In the genomic region with DNA sequence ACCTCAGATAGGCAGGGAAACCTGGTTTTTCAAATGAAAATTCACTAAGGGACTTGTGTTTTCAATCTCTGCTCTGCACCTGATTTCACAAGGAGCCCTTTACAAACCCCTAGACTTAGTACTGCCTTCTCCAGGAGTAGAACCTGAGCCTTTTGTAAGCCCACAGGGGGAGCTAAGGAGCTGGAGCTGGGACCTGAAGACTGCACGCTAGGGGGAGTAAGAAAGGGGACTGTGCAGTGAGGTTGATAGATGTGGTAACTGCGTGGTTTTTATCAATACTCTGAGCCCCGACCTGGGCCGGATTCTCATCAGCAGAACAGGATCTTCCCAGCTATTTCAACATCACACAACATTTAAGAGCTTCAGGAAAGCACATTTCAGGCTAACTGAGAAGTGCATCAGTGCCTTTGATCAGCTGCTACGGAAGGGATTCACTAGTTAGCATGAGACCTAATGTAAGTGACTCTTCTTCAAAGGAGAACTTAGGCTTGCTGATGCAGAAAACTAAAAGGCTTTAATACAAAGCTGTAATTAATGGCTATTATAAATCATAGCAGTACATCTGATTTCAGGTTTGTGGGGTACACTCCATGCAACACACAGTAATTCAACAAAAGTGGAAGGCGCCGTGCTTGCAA, we compare ENCODE assay signal across 10 mouse cellular contexts.
DNase-seq lines count a peak whose midpoint lies in the region; ATAC-seq and TF ChIP-seq lines count a peak whose summit lies in the region.
"Had no signal": no experiment of that assay in that cellular context is flagged by ENCODE, and none has a peak within 500 bp of the region (broad histone marks: within the 10 kb centered on the region; RNA-seq: fewer than 3 reads in every experiment).

No protein-coding gene starts in this region.

- no peak overlapping the region for H3K4me3 ChIP-seq in heart, embryonic 16.5 days (ENCODE audit: low read length)
- no peak overlapping the region for H3K4me3 ChIP-seq in E14TG2a.4 (replicated peaks; ENCODE audit: low read length)
- H3K4me3 ChIP-seq: lung, embryonic 15.5 days had no signal

- WGBS in heart, embryonic 16.5 days, result 58% methylated on average over 7 of the region's 7 CpGs

- no peak for DNase-seq in heart, adult 8-10 months (ENCODE audit: low spot score)
- DNase-seq in embryo, embryonic 11 days, result peak; percentile 37
- DNase-seq in cerebellum, postnatal 14 days, result no peak
- DNase-seq in cerebellum, adult 11-12 months, result no peak
- no peak for DNase-seq in neural tube, embryonic 10.5 days (ENCODE audit: extremely low spot score, low spot score)

- no peaks in the 10 kb centered on the region for H3K4me1 ChIP-seq in heart, embryonic 16.5 days (ENCODE audit: control insufficient read depth, insufficient read depth, low read length)
- no peaks in the 10 kb centered on the region for H3K4me1 ChIP-seq in E14TG2a.4 (replicated peaks; ENCODE audit: low read depth, low read length)
- H3K4me1 ChIP-seq: lung, embryonic 15.5 days had no signal

- H3K36me3 ChIP-seq in heart, embryonic 16.5 days (ENCODE audit: control insufficient read depth, insufficient read depth), result no peaks in the 10 kb centered on the region
- H3K36me3 ChIP-seq in E14TG2a.4 (ENCODE audit: insufficient read depth, low read length), result no peaks in the 10 kb centered on the region
- H3K36me3 ChIP-seq: lung, embryonic 15.5 days had no signal

- H3K27me3 ChIP-seq in heart, embryonic 16.5 days (ENCODE audit: control insufficient read depth, insufficient read depth, low read length), result no peaks in the 10 kb centered on the region
- no peaks in the 10 kb centered on the region for H3K27me3 ChIP-seq in E14TG2a.4 (ENCODE audit: insufficient read depth, low read length)
- H3K27me3 ChIP-seq: lung, embryonic 15.5 days had no signal

- H3K4me2 ChIP-seq in heart, embryonic 16.5 days (ENCODE audit: low read depth, low read length), result no peak overlapping the region
- H3K4me2 ChIP-seq: lung, embryonic 15.5 days had no signal

- TF ChIP-seq CTCF in E14TG2a.4 (conservative IDR thresholded peaks at IDR 0.05; ENCODE audit: low read length), result peak; percentile 84

- no peaks in the 10 kb centered on the region for H3K9me3 ChIP-seq in heart, embryonic 16.5 days (replicated peaks; ENCODE audit: control insufficient read depth, low read length)
- no peaks in the 10 kb centered on the region for H3K9me3 ChIP-seq in E14TG2a.4 (ENCODE audit: low read length)
- H3K9me3 ChIP-seq: lung, embryonic 15.5 days had no signal

- no peak overlapping the region for H3K27ac ChIP-seq in heart, embryonic 16.5 days (ENCODE audit: low read length)
- H3K27ac ChIP-seq: lung, embryonic 15.5 days had no signal

- H3K9ac ChIP-seq in heart, embryonic 16.5 days (ENCODE audit: low read length), result no peak overlapping the region
- H3K9ac ChIP-seq: lung, embryonic 15.5 days had no signal

- ATAC-seq in heart, embryonic 16.5 days (replicated peaks; ENCODE audit: extremely low read depth, insufficient read depth, low FRiP score), result peak; percentile 65
- ATAC-seq in neutrophil, adult 5-6 weeks (ENCODE audit: extremely low read depth, insufficient number of reproducible peaks, low FRiP score, poor library complexity, severe bottlenecking), result peak; percentile 96
- ATAC-seq: hindbrain, embryonic 16.5 days had no signal
